Mouse (Mus musculus) ES-E14 (cell line): ENCODE data around the gene Gtf2h4.

Experiments used
- CHD2 ChIP-seq: IDR thresholded peaks from 2 replicates; pipeline ENCODE4 v1.6.1; 2014; ENCODE audit warnings: mild to moderate bottlenecking, low read depth, low read length, inconsistent platforms
- HCFC1 ChIP-seq: IDR thresholded peaks from 2 replicates; pipeline ENCODE4 v1.6.1; 2012; ENCODE audit warnings: low read length, inconsistent platforms, borderline replicate concordance; ENCODE audit not compliant: insufficient read depth
- ZC3H11A ChIP-seq: IDR thresholded peaks from 2 replicates; pipeline ENCODE4 v1.6.1; 2012; ENCODE audit warnings: low read depth, mild to moderate bottlenecking, inconsistent platforms, low read length, borderline replicate concordance
- ZNF384 ChIP-seq: IDR thresholded peaks from 2 replicates; pipeline ENCODE4 v1.6.1; 2012; ENCODE audit warnings: low read depth, low read length, inconsistent platforms

DNA sequence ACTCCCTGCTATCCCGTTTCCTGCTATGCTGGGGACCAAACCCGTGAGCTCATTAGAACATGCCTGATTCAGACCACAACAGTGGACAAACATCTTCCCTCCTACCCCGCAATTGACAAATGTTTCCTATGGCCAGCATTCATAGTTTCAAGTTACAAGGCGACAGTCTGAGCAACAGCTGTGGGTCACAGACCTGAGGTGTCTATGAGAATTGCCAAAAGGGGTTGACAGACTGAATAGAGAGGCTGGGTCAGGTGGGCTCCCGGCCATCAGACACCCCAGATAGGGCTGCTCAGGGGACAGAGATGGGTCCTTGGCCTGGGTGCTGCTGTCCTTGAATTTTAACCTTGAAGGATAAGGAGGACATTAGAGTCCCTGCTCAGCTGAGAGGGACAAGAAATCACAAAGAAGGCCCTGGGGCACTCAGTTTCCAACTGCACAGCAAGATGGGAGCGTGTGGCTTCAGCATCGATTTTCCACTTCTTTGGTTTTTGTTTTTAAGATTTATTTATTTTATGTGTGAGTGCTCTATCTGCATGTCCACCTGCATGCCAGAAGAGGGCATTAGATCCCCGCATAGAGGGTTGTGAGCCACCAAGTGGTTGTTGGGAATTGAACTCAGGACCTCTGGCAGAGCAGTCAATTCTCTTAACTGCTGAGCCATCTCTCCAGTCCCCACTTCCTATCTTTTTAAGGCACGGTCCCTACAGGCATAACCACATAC, 46.2 kb upstream of the Gtf2h4 start:
- TF ChIP-seq CHD2 (no peak), ZC3H11A (no peak), ZNF384 (no peak), HCFC1 (no peak)
